Mouse (Mus musculus) C2C12 (cell line): ENCODE data around the gene Galk2.

Source experiments
- CTCF ChIP-seq: IDR thresholded peaks from one replicate; pipeline ENCODE4 v1.5.1; 2011; ENCODE audit not compliant: control insufficient read depth, insufficient read depth, insufficient read length
- MAX ChIP-seq: IDR thresholded peaks from one replicate; pipeline ENCODE4 v1.6.1; 2011; ENCODE audit warnings: mild to moderate bottlenecking, control low read depth
- MYOG ChIP-seq: IDR thresholded peaks from one replicate; pipeline ENCODE4 v1.6.1; 2011; ENCODE audit not compliant: control insufficient read depth, insufficient read length; ENCODE audit errors: extremely low read depth
- USF1 ChIP-seq: IDR thresholded peaks from one replicate; pipeline ENCODE4 v1.6.1; 2011; ENCODE audit warnings: low read depth, mild to moderate bottlenecking, control low read depth, moderate library complexity

DNA sequence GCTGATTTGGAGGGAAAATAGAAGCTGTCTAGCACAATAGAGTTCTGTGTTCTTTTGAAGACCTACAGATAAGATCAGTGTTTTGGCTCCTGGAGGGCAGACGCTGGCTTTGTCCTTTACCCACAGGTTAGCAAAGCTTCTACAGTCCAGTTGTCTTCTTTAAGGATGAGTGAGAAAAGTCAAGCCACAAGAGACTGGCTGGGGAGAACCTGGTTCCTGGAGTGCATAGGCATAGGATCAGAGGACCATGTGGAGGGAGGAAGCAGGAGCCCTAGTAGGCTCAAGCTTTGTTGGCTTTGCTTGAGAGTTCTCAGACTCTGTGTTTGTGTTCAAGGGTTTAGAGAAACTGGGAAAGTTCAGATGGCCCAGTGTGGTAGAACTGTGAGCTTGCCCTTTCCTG, 65.6 kb downstream of the Galk2 start:
- TF ChIP-seq CTCF (no peak), USF1 (no peak), MYOG (no peak), MAX (no peak)
